ENCODE assay signal across 28 mouse cellular contexts in the genomic region with DNA sequence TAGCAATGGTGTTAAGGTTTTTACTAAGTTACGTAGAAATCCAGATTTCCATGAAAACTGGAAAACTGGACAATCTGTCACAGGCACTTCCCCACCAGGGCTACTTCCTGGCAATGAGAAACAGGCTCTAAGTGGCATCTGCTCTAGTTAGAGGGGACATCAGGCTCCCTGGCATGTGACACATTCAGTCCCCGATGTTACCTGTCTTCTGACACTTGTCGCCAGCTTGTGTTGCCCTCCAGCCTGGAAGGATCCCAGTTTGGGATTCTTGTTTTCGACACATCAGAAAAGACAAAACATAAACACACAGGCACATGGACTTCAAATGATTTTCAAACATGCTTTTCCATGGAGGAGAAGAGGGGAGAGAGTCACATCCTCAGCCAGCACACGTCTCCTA.
DNase-seq lines count a peak whose midpoint lies in the region; ATAC-seq and TF ChIP-seq lines count a peak whose summit lies in the region.
"Had no signal": no experiment of that assay in that cellular context is flagged by ENCODE, and none has a peak within 500 bp of the region (broad histone marks: within the 10 kb centered on the region; RNA-seq: fewer than 3 reads in every experiment).

No protein-coding gene starts in this region.

- peaks cover 42% of the 10 kb centered on the region for H3K4me1 ChIP-seq in heart, postnatal 0 days (ENCODE audit: control insufficient read depth, insufficient read depth)
- H3K4me1 ChIP-seq in thymus, adult 2 months (replicated peaks; ENCODE audit: control insufficient read depth, insufficient read depth, low read length) = peaks cover 2% of the 10 kb centered on the region
- H3K4me1 ChIP-seq in forebrain, embryonic 11.5 days (replicated peaks; ENCODE audit: control insufficient read depth, insufficient read depth, low read length) = no peaks in the 10 kb centered on the region
- H3K4me1 ChIP-seq: hindbrain, embryonic 13.5 days; midbrain, embryonic 12.5 days; neural tube, embryonic 12.5 days had no signal

- ATAC-seq in heart, postnatal 0 days (ENCODE audit: insufficient read depth, low read depth) = no peak
- no peak for ATAC-seq in forebrain, embryonic 11.5 days (replicated peaks; ENCODE audit: low FRiP score)
- ATAC-seq: forebrain, postnatal 0 days; intestine, embryonic 16.5 days had no signal

- peak overlapping the region; percentile 53; the same call in 1 of the 2 replicates for H3K27ac ChIP-seq in heart, postnatal 0 days (ENCODE audit: low read depth)
- no peak overlapping the region for H3K27ac ChIP-seq in thymus, adult 2 months (ENCODE audit: control insufficient read depth, insufficient read depth, low read length)
- no peak overlapping the region for H3K27ac ChIP-seq in forebrain, embryonic 11.5 days (ENCODE audit: low read depth, low read length)
- H3K27ac ChIP-seq: embryonic facial prominence, embryonic 12.5 days; hindbrain, embryonic 13.5 days; left cerebral cortex, adult 2 months; limb, embryonic 12.5 days; midbrain, embryonic 12.5 days; neural tube, embryonic 12.5 days; stomach, embryonic 15.5 days had no signal

- no peak for TF ChIP-seq POLR2A in thymus, adult 2 months (IDR thresholded peaks at IDR 0.05; ENCODE audit: control insufficient read depth, extremely low read depth, insufficient read depth, low read length, poor library complexity)

- no peak overlapping the region for H3K4me2 ChIP-seq in heart, postnatal 0 days (ENCODE audit: low read depth, low read length)
- H3K4me2 ChIP-seq in forebrain, embryonic 11.5 days (ENCODE audit: low read depth, low read length, severe bottlenecking) = no peak overlapping the region
- H3K4me2 ChIP-seq: embryonic facial prominence, embryonic 12.5 days; heart, embryonic 11.5 days; hindbrain, embryonic 13.5 days; limb, embryonic 12.5 days; midbrain, embryonic 12.5 days; neural tube, embryonic 12.5 days; stomach, embryonic 15.5 days had no signal

- no peaks in the 10 kb centered on the region for H3K27me3 ChIP-seq in heart, postnatal 0 days (ENCODE audit: control insufficient read depth, insufficient read depth, low read length)
- H3K27me3 ChIP-seq in thymus, adult 2 months (ENCODE audit: control insufficient read depth, insufficient read depth, low read length) = no peaks in the 10 kb centered on the region
- no peaks in the 10 kb centered on the region for H3K27me3 ChIP-seq in forebrain, embryonic 11.5 days (ENCODE audit: control insufficient read depth, insufficient read depth, low read length)
- H3K27me3 ChIP-seq: embryonic facial prominence, embryonic 12.5 days; hindbrain, embryonic 13.5 days; megakaryocyte, embryonic 14.5 days; midbrain, embryonic 12.5 days; neural tube, embryonic 12.5 days; stomach, embryonic 15.5 days had no signal

- no peak for TF ChIP-seq CTCF in heart, postnatal 0 days (IDR thresholded peaks at IDR 0.05; ENCODE audit: low read depth)
- TF ChIP-seq CTCF in thymus, adult 2 months (IDR thresholded peaks at IDR 0.05; ENCODE audit: borderline replicate concordance, control insufficient read depth, extremely low read depth, insufficient read depth, low read length, poor library complexity) = no peak

- TF ChIP-seq EP300 in heart, postnatal 0 days (IDR thresholded peaks at IDR 0.05; ENCODE audit: low read depth) = no peak

- no peak for DNase-seq in heart, postnatal 0 days (ENCODE audit: low spot score)
- DNase-seq in heart, adult 9 months (ENCODE audit: low spot score in 2 of 2) = no peak
- DNase-seq in cerebellum, adult 11-12 months = peak; percentile 77
- peak; percentile 79 for DNase-seq in cerebellum, adult 9-10 months
- peak; percentile 38 to 45 for DNase-seq in cerebellum, postnatal 36 days
- DNase-seq in thymus, adult 2 months = no peak
- DNase-seq in forebrain, embryonic 11.5 days (ENCODE audit: low spot score) = no peak
- DNase-seq in spleen, adult 12 weeks (ENCODE audit: low spot score) = no peak
- DNase-seq: adrenal gland, postnatal 25 days; embryo, embryonic 11 days; forebrain, postnatal 0 days; gastrocnemius, postnatal 10 days; heart, postnatal 10 days; kidney, adult 9 months; kidney, postnatal 10 days; lung, postnatal 36 days; thymus, postnatal 14 days had no signal

- no peak overlapping the region for H3K9ac ChIP-seq in heart, postnatal 0 days (replicated peaks; ENCODE audit: low read depth, low read length)
- H3K9ac ChIP-seq in forebrain, embryonic 11.5 days (ENCODE audit: low read length) = no peak overlapping the region
- H3K9ac ChIP-seq: embryonic facial prominence, embryonic 12.5 days; forebrain, postnatal 0 days; hindbrain, embryonic 13.5 days; limb, embryonic 12.5 days; midbrain, embryonic 12.5 days; neural tube, embryonic 12.5 days; stomach, embryonic 15.5 days had no signal

- no peak overlapping the region for H3K4me3 ChIP-seq in heart, postnatal 0 days (ENCODE audit: low read depth, low read length)
- no peak overlapping the region for H3K4me3 ChIP-seq in thymus, adult 2 months (ENCODE audit: control insufficient read depth, insufficient read depth, low read length)
- no peak overlapping the region for H3K4me3 ChIP-seq in forebrain, embryonic 11.5 days (ENCODE audit: low read depth, low read length)
- H3K4me3 ChIP-seq: embryonic facial prominence, embryonic 12.5 days; hindbrain, embryonic 13.5 days; left cerebral cortex, adult 2 months; limb, embryonic 12.5 days; megakaryocyte, embryonic 14.5 days; midbrain, embryonic 12.5 days; myocyte; neural tube, embryonic 12.5 days; stomach, embryonic 15.5 days had no signal

- 76% methylated on average over 5 of the region's 5 CpGs for WGBS in heart, postnatal 0 days
- WGBS in thymus, adult 2 months = 94% methylated on average over 5 of the region's 5 CpGs
- 93% methylated on average over 5 of the region's 5 CpGs for WGBS in forebrain, embryonic 11.5 days

- H3K36me3 ChIP-seq in heart, postnatal 0 days (replicated peaks; ENCODE audit: control insufficient read depth, insufficient read depth, low read length) = no peaks in the 10 kb centered on the region
- H3K36me3 ChIP-seq in thymus, adult 2 months (ENCODE audit: control insufficient read depth, insufficient read depth, low read length) = no peaks in the 10 kb centered on the region
- no peaks in the 10 kb centered on the region for H3K36me3 ChIP-seq in forebrain, embryonic 11.5 days (ENCODE audit: control insufficient read depth, insufficient read depth, low read length)
- H3K36me3 ChIP-seq: embryonic facial prominence, embryonic 12.5 days; hindbrain, embryonic 13.5 days; limb, embryonic 12.5 days; midbrain, embryonic 12.5 days; neural tube, embryonic 12.5 days; stomach, embryonic 15.5 days had no signal

- H3K9me3 ChIP-seq in heart, postnatal 0 days (replicated peaks; ENCODE audit: control insufficient read depth, low read length) = no peaks in the 10 kb centered on the region
- H3K9me3 ChIP-seq in forebrain, embryonic 11.5 days (ENCODE audit: control insufficient read depth, low read length) = no peaks in the 10 kb centered on the region
- H3K9me3 ChIP-seq: embryonic facial prominence, embryonic 12.5 days; hindbrain, embryonic 13.5 days; limb, embryonic 12.5 days; megakaryocyte, embryonic 14.5 days; midbrain, embryonic 12.5 days; neural tube, embryonic 12.5 days; stomach, embryonic 15.5 days had no signal

Comparison
In these comparisons a context has a peak if more than half of its experiments do, and no peak if none do; other contexts are left out.
1. DNase-seq: peak in cerebellum, adult 11-12 months (single experiment), cerebellum, adult 9-10 months (single experiment) and cerebellum, postnatal 36 days (2 of 2); none in heart, postnatal 0 days (single experiment), heart, adult 9 months (0 of 2), thymus, adult 2 months (single experiment), forebrain, embryonic 11.5 days (single experiment) and spleen, adult 12 weeks (single experiment).